Mouse (Mus musculus): Measurements from ENCODE around the gene Tmem86a. TPM values are rescaled to one million over a fixed set of nuclear protein-coding genes. Genes with fewer than 3 reads are reported as not detected.

The Tmem86a gene
- polyA plus RNA-seq, 1 experiment from 2014 or later = 22.1 TPM

- WGBS = 78% methylated on average over 7 of the region's 7 CpGs
- H3K9me3 ChIP-seq (ENCODE audit: control insufficient read depth, low read length) = no peaks in the 10 kb centered on the region
- no peak overlapping the region for H3K4me2 ChIP-seq (replicated peaks)
- H3K4me3 ChIP-seq (replicated peaks; ENCODE audit: low read length) = no peak overlapping the region
- no peak overlapping the region for H3K9ac ChIP-seq
- no peak overlapping the region for H3K27ac ChIP-seq
- H3K4me1 ChIP-seq (replicated peaks; ENCODE audit: control insufficient read depth, insufficient read depth, low read length) = no peaks in the 10 kb centered on the region
- H3K36me3 ChIP-seq (replicated peaks; ENCODE audit: control insufficient read depth, insufficient read depth) = no peaks in the 10 kb centered on the region; the same call in 1 of the 2 replicates
- DNase-seq (ENCODE audit: low spot score) (no peak), ATAC-seq (ENCODE audit: low FRiP score) (no peak)
- no peaks in the 10 kb centered on the region for H3K27me3 ChIP-seq (ENCODE audit: control insufficient read depth, insufficient read depth, low read length)
Measured at GRCm38 (mm10) chr7:47059339-47059738, 8.9 kb downstream of the Tmem86a start.

- Histone ChIP-seq H3K9me3 (ENCODE audit: control insufficient read depth, low read length) (no peaks in the 10 kb centered on the region), H3K4me1 (replicated peaks; ENCODE audit: control insufficient read depth, insufficient read depth, low read length) (no peaks in the 10 kb centered on the region), H3K4me2 (replicated peaks) (no peak overlapping the region), H3K9ac (no peak overlapping the region), H3K4me3 (replicated peaks; ENCODE audit: low read length) (no peak overlapping the region), H3K27me3 (ENCODE audit: control insufficient read depth, insufficient read depth, low read length) (no peaks in the 10 kb centered on the region), H3K36me3 (replicated peaks; ENCODE audit: control insufficient read depth, insufficient read depth) (no peaks in the 10 kb centered on the region), H3K27ac (no peak overlapping the region)
- 89% methylated on average over 5 of the region's 5 CpGs for WGBS
- no peak for ATAC-seq (ENCODE audit: low FRiP score)
- DNase-seq (ENCODE audit: low spot score) = no peak
Measured at GRCm38 (mm10) chr7:47061560-47061959, 11.2 kb downstream of the Tmem86a start.

- Histone ChIP-seq H3K4me1 (replicated peaks; ENCODE audit: control insufficient read depth, insufficient read depth, low read length) (no peaks in the 10 kb centered on the region), H3K27ac (no peak overlapping the region), H3K4me2 (replicated peaks) (no peak overlapping the region), H3K27me3 (ENCODE audit: control insufficient read depth, insufficient read depth, low read length) (no peaks in the 10 kb centered on the region), H3K9ac (no peak overlapping the region), H3K4me3 (replicated peaks; ENCODE audit: low read length) (no peak overlapping the region), H3K36me3 (replicated peaks; ENCODE audit: control insufficient read depth, insufficient read depth) (no peaks in the 10 kb centered on the region), H3K9me3 (ENCODE audit: control insufficient read depth, low read length) (no peaks in the 10 kb centered on the region)
- 88% methylated on average over 3 of the region's 3 CpGs for WGBS
- no peak for ATAC-seq (ENCODE audit: low FRiP score)
- DNase-seq (ENCODE audit: low spot score) = no peak
Measured at GRCm38 (mm10) chr7:47066942-47067341, 16.5 kb downstream of the Tmem86a start.

- Histone ChIP-seq H3K4me1 (replicated peaks; ENCODE audit: control insufficient read depth, insufficient read depth, low read length) (no peaks in the 10 kb centered on the region), H3K9me3 (ENCODE audit: control insufficient read depth, low read length) (no peaks in the 10 kb centered on the region), H3K27me3 (ENCODE audit: control insufficient read depth, insufficient read depth, low read length) (no peaks in the 10 kb centered on the region), H3K9ac (no peak overlapping the region), H3K36me3 (replicated peaks; ENCODE audit: control insufficient read depth, insufficient read depth) (no peaks in the 10 kb centered on the region), H3K4me2 (replicated peaks) (no peak overlapping the region), H3K27ac (no peak overlapping the region), H3K4me3 (replicated peaks; ENCODE audit: low read length) (no peak overlapping the region)
- 69% methylated on average over 5 of the region's 5 CpGs for WGBS
- no peak for ATAC-seq (ENCODE audit: low FRiP score)
- DNase-seq (ENCODE audit: low spot score) = no peak
Measured at GRCm38 (mm10) chr7:47067879-47068278, 17.5 kb downstream of the Tmem86a start.

GRCm38 (mm10) chr7:47072551-47072950, 22.1 kb downstream of the Tmem86a start:
- H3K9me3 ChIP-seq (ENCODE audit: control insufficient read depth, low read length) = no peaks in the 10 kb centered on the region
- H3K4me3 ChIP-seq (replicated peaks; ENCODE audit: low read length) = no peak overlapping the region
- ATAC-seq (ENCODE audit: low FRiP score) = no peak
- H3K9ac ChIP-seq = no peak overlapping the region
- WGBS = 80% methylated on average over 5 of the region's 5 CpGs
- DNase-seq (ENCODE audit: low spot score) = no peak
- no peak overlapping the region for H3K4me2 ChIP-seq (replicated peaks)
- no peak overlapping the region for H3K27ac ChIP-seq
- no peaks in the 10 kb centered on the region for H3K27me3 ChIP-seq (ENCODE audit: control insufficient read depth, insufficient read depth, low read length)
- 0 out of 2 replicates have a peak, but pooled peaks cover 9% of the 10 kb centered on the region for H3K36me3 ChIP-seq (replicated peaks; ENCODE audit: control insufficient read depth, insufficient read depth)
- no peaks in the 10 kb centered on the region; the same call in 1 of the 2 replicates for H3K4me1 ChIP-seq (replicated peaks; ENCODE audit: control insufficient read depth, insufficient read depth, low read length)

GRCm38 (mm10) chr7:47073536-47074521, 23.4 kb downstream of the Tmem86a start:
- no peaks in the 10 kb centered on the region for H3K9me3 ChIP-seq (ENCODE audit: control insufficient read depth, low read length)
- ATAC-seq (ENCODE audit: low FRiP score) = no peak
- no peak for DNase-seq (ENCODE audit: low spot score)
- no peak overlapping the region for H3K4me2 ChIP-seq (replicated peaks)
- no peaks in the 10 kb centered on the region for H3K27me3 ChIP-seq (ENCODE audit: control insufficient read depth, insufficient read depth, low read length)
- no peaks in the 10 kb centered on the region; the same call in 1 of the 2 replicates for H3K4me1 ChIP-seq (replicated peaks; ENCODE audit: control insufficient read depth, insufficient read depth, low read length)
- H3K4me3 ChIP-seq (replicated peaks; ENCODE audit: low read length) = no peak overlapping the region
- WGBS = 61% methylated on average over 18 of the region's 18 CpGs
- H3K27ac ChIP-seq = no peak overlapping the region
- peaks cover 18% of the 10 kb centered on the region for H3K36me3 ChIP-seq (replicated peaks; ENCODE audit: control insufficient read depth, insufficient read depth)
- no peak overlapping the region for H3K9ac ChIP-seq

- Histone ChIP-seq H3K4me3 (replicated peaks; ENCODE audit: low read length) (no peak overlapping the region), H3K9ac (no peak overlapping the region), H3K36me3 (replicated peaks; ENCODE audit: control insufficient read depth, insufficient read depth) (peaks cover 36% of the 10 kb centered on the region), H3K4me1 (replicated peaks; ENCODE audit: control insufficient read depth, insufficient read depth, low read length) (no peaks in the 10 kb centered on the region; the same call in 1 of the 2 replicates), H3K27me3 (ENCODE audit: control insufficient read depth, insufficient read depth, low read length) (no peaks in the 10 kb centered on the region), H3K9me3 (ENCODE audit: control insufficient read depth, low read length) (no peaks in the 10 kb centered on the region), H3K4me2 (replicated peaks) (no peak overlapping the region), H3K27ac (no peak overlapping the region)
- ATAC-seq (ENCODE audit: low FRiP score) (no peak), DNase-seq (ENCODE audit: low spot score) (no peak)
- WGBS = 87% methylated on average over 6 of the region's 6 CpGs
Measured at GRCm38 (mm10) chr7:47076193-47076592, 25.8 kb downstream of the Tmem86a start.

- no peak for ATAC-seq (ENCODE audit: low FRiP score)
- Histone ChIP-seq H3K27ac (no peak overlapping the region), H3K4me3 (replicated peaks; ENCODE audit: low read length) (no peak overlapping the region), H3K36me3 (replicated peaks; ENCODE audit: control insufficient read depth, insufficient read depth) (peaks cover 40% of the 10 kb centered on the region), H3K27me3 (ENCODE audit: control insufficient read depth, insufficient read depth, low read length) (no peaks in the 10 kb centered on the region), H3K9ac (no peak overlapping the region), H3K9me3 (ENCODE audit: control insufficient read depth, low read length) (no peaks in the 10 kb centered on the region), H3K4me2 (replicated peaks) (no peak overlapping the region), H3K4me1 (replicated peaks; ENCODE audit: control insufficient read depth, insufficient read depth, low read length) (no peaks in the 10 kb centered on the region; the same call in 1 of the 2 replicates)
- DNase-seq (ENCODE audit: low spot score) = no peak
- WGBS = 78% methylated on average over 3 of the region's 3 CpGs
Measured at GRCm38 (mm10) chr7:47076729-47077128, 26.3 kb downstream of the Tmem86a start.

- Histone ChIP-seq H3K27me3 (ENCODE audit: control insufficient read depth, insufficient read depth, low read length) (no peaks in the 10 kb centered on the region), H3K4me2 (replicated peaks) (no peak overlapping the region), H3K4me1 (replicated peaks; ENCODE audit: control insufficient read depth, insufficient read depth, low read length) (no peaks in the 10 kb centered on the region; the same call in 1 of the 2 replicates), H3K36me3 (replicated peaks; ENCODE audit: control insufficient read depth, insufficient read depth) (peaks cover 47% of the 10 kb centered on the region), H3K27ac (no peak overlapping the region), H3K9ac (no peak overlapping the region), H3K4me3 (replicated peaks; ENCODE audit: low read length) (no peak overlapping the region), H3K9me3 (ENCODE audit: control insufficient read depth, low read length) (no peaks in the 10 kb centered on the region)
- no peak for DNase-seq (ENCODE audit: low spot score)
- no peak for ATAC-seq (ENCODE audit: low FRiP score)
- WGBS = 77% methylated on average over 8 of the region's 8 CpGs
Measured at GRCm38 (mm10) chr7:47077451-47077850, 27.1 kb downstream of the Tmem86a start.
